Mouse (Mus musculus): ENCODE data around the gene Rap1a.
"Not testable (repeated sequence)": the region's sequence is repeated elsewhere in the genome, so short reads cannot be mapped to it uniquely, and the experiment has no call there.

Rap1a gene

DNA sequence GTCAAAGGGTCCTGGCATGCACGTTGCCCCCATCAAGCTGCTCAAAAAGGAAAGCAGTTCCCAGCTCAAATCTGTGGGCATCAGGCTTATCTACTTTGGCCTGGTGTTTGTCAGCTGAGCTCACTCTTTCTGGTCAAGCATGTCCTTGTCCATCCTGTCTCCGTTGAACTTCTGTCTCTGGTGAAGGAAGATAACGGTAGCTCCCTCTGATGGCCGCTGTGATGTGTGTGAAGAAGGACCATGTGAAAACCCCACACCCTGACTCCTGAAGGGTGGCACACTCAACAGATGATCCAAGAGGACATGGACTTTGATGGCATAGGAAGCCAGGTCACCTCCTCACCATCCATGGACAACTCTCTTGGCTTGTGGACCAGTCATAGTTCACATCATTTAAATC lies 82.4 kb downstream of the Rap1a start:
- no peak for ATAC-seq (ENCODE audit: insufficient number of reproducible peaks, low FRiP score, low TSS enrichment)

DNA sequence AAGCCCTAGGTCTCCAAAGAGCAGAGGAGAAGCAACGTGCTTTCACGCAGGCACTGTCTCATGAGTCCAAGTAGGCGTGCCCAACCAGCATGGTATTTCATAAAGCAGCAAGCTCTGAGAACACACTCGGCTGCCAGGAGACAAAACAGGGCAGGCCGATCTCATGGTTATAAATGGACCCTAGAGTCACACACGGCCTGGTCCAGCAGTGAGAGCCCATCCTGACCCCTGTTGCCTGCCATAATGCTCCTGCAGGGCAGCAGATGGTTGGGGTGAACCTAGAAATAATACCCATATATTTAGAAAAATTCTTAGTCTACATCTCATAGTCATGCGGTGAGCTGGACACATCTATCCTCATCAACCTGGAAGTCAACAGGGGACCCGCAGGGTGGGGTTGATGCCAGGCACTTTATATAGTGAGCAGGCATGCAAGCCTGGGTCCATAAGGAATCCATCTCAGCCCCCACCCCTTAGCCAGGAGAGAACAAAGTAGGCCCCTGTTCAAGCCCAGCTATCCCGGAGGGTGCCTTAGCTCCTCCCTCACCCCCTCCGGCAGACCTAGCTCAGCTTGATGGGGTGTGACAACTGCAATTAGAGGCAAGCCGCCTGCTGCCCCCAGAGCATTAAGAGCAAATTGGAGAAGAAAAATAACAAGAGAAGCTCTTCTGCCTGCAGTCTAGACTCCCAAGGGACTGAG lies 83.1 kb downstream of the Rap1a start:
- 0 out of 2 replicates have a peak, but pooled peaks have one; percentile 33 for ATAC-seq (ENCODE audit: insufficient number of reproducible peaks, low FRiP score, low TSS enrichment)

DNA sequence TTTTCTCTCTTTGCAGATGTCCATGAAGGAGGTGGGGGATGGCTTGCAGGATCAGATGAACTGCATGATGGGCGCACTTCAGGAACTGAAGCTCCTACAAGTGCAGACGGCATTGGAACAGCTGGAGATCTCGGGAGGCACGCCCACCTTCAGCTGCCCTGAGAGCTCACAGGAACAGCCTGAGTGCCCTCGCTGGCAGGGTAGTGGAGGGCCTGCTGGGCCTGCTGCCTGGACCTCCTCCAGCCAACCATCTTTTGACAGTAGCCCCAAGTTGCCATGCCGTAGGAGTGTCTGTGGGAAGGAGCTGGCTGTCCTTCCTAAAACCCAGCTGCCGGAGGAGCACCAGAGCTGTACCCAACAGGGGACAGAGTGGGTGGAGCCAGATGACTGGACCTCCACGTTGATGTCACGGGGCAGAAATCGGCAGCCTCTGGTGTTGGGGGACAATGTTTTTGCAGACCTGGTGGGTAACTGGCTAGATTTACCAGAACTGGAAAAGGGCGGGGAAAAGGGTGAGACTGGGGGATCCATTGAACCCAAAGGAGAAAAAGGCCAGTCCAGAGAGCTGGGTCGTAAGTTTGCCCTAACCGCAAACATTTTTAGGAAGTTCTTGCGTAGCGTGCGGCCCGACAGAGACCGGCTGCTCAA lies 84.7 kb downstream of the Rap1a start:
- ATAC-seq (ENCODE audit: insufficient number of reproducible peaks, low FRiP score, low TSS enrichment), result no peak

DNA sequence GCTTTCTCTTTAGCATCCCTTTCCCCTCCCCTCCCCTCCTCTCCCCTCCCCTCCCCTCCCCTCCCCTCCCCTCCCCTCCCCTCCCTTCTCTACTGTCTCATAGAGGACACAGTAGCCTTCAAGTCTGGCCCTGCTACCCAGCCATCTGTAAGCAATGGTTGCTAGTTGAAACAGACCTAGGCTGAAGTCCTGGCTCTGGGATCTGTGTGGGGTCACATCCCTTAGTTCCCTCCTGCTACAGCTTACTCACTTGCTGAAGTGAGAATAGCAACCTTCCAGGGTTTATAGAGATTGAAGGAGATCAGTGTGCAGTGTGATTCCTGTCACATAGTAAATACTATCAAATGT lies 86.3 kb downstream of the Rap1a start:
- no peak for ATAC-seq (ENCODE audit: insufficient number of reproducible peaks, low FRiP score, low TSS enrichment)

DNA sequence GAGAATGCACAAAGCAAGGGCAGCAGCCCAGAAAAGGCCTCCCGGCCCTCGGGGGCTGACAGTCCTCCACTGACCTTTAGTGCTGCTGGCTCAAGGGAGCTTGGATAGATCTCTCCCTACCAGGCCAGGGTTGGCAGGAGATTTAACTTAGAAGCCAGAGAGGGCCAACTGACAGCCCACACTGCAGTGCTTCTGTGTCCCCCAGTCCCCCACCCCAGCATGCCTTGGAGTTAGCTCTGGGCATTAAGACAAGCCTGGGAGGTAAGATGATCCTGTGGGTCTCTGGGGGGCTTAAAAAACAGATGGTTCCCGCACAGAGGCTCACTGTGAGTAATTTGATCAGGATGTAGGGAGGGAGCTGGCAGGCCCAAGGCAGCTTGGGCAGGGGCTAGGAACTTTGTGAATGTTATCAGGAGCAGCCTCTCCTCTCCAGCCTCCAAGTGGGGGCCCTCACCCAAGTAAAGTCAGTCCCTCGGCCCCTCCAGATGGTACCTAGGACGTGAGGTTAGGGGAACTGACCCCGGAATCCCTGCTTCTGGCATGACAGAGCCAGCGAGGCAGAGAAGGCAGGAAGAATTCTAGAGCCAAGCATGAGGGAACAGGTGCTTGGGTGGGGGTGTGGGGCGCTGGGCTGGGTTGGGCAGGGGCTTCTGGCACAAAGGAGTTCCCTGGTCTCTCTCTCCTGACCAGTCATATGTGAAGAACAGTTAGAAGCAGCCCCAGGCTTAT lies 86.9 kb downstream of the Rap1a start:
- no peak for ATAC-seq (ENCODE audit: insufficient number of reproducible peaks, low FRiP score, low TSS enrichment)

DNA sequence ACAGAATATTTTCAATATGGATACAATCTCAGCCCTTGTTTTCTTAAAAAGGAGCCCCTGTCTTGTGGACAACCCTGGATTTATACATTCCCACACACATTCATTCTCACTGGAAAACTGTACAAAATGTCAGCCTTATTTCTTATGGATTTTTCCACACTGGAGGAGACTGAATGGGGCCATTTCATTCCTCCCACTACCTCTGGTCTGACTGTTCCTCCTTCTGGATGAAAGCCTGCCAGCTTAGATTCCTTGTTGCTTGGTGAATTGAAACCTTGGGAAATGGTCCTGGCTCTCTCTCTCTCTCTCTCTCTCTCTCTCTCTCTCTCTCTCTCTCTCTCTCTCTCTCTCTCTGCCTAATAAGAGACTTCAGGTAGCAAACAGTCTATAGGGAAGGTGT lies 88.3 kb downstream of the Rap1a start:
- ATAC-seq (ENCODE audit: insufficient number of reproducible peaks, low FRiP score, low TSS enrichment), result no peak

DNA sequence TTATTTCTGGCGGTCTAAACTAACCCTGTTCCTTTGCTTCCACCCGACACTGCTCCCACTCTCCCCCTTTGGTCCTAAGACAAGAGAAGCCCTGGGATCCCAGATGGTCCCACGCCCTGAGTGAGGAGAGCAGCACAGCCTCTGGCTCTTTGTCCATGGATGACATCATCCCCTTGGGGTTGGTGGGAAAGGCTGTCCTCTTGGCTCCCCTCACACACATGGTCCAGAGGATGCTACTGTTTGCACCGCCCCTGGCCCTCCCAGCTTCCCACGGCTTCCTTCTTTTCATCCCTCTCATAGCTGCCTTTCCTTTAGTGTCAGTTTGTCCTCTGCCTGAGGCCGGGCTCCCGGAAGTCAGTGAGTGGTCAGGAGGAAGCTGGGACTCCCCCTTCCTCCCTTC lies 89.4 kb downstream of the Rap1a start:
- ATAC-seq (ENCODE audit: insufficient number of reproducible peaks, low FRiP score, low TSS enrichment), result no peak; the same call in 1 of the 2 replicates

DNA sequence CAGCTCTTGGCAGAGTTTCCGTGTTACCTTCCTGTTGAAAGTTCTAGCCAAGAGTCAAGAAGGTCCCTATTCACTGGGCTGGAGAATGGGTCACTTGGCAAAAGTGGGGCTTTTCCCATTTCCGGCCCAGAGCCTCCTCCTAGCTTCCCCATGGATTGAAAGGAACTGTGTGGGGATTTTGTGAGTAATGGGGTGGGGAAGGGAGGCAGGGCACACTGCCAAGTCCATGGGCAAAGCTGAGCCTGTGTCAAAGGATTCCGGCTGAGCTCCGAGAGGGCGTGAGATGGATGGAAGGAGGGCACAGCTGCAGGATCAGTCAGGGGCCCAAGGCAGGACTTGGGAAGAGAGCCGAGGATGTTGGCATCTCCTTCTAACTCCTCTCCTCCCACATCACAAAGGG lies 90.9 kb downstream of the Rap1a start:
- peak; percentile 9; the same call in 1 of the 2 replicates for ATAC-seq (ENCODE audit: insufficient number of reproducible peaks, low FRiP score, low TSS enrichment)

DNA sequence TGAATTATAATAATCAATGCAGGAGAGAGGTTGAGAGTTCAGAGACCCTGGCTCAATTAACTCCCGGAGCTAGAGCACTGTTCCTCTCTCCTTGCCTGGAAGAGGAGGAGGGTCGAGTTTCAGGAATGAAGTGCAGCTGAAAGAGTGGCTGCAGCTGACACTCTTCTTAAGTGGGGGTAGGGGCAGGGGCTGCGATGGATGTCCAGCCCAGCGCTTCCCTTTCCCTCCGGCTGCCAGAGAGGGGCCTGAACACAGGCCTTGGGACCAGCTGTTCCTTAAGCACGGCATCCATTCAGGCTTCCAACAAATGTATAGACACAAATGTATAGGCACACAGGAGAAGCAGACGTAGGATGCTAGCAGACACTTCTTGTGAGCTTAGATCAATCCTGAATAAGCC lies 93.5 kb downstream of the Rap1a start:
- ATAC-seq (ENCODE audit: insufficient number of reproducible peaks, low FRiP score, low TSS enrichment), result no peak

DNA sequence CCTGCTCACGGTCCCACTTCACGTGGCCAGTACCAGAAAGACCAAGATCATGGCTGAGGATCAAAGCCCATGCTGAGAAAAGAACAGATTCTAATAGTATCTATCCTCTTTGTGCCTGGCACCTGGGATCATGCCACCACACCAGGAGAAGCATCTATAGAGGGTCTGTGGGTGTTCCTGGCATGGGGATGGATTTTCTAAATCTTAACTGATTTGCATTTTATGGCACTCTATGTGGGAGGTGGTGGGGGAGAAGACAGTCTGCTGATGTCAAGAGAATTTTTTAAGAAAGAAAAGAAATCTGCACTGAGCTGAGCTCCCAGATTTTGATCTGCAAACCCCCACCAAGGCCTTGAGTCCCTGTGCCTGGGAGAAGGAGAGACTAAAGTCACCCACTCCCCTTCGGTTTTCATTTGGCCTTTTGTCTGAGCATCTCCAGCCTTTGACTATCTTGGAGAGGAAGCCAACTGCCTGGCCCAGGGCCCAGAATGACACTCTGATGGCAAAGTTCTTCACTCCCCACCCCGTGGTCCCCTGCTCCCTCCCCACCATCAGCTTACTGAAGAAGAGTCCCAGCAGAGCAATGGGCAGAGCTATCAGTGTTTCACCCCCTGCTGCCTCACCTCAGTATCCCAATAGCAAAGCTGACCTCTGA lies 94.6 kb downstream of the Rap1a start:
- ATAC-seq (ENCODE audit: insufficient number of reproducible peaks, low FRiP score, low TSS enrichment), result no peak

DNA sequence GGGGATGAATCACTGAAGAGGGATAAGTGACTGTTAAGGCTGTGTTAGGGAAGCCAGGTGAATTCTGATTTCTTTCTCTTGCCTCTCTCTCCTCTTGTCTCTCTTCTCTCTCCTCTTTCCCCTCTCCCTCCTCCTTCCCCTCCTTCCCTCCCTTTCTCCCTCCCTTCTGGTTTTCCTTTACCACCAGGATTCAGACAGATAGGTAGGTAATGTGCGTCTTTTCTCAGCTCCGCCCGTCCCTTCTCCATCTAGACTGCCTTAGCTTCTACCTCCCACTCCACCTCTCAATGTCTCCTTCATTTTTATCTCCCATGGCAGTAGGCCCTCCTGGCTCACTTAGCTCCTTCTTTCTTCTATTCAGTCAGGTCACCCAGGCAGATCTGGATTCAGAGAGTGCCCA lies 95.6 kb downstream of the Rap1a start:
- 0 out of 2 replicates have a peak, but pooled peaks have one; percentile 1 for ATAC-seq (ENCODE audit: insufficient number of reproducible peaks, low FRiP score, low TSS enrichment)

DNA sequence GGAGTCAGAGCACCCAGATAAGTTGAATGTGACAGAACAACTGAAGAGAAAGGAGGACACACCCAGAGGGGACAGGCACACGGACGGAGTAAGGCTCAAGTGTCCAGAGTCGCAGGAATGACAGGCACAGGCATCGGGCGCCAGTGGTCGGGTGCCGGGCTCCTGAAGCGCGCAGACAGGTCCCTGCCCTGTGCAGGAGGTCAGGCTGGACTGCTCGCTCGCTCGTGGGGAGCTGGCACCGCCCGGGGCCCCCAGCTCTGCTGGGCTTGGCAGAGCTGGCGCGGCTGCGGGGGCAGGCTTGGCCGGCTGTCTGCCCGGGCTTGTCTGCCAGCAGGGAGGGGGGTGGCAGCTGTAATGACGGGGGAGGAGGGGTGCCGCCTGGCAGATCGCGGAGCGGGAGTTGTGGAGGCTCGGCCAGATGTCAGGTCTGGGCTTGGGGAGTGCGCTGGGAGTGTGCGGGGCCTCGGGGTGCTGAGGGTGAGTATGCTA lies 96.0 kb downstream of the Rap1a start:
- ATAC-seq (ENCODE audit: insufficient number of reproducible peaks, low FRiP score, low TSS enrichment), result peak; percentile 77

DNA sequence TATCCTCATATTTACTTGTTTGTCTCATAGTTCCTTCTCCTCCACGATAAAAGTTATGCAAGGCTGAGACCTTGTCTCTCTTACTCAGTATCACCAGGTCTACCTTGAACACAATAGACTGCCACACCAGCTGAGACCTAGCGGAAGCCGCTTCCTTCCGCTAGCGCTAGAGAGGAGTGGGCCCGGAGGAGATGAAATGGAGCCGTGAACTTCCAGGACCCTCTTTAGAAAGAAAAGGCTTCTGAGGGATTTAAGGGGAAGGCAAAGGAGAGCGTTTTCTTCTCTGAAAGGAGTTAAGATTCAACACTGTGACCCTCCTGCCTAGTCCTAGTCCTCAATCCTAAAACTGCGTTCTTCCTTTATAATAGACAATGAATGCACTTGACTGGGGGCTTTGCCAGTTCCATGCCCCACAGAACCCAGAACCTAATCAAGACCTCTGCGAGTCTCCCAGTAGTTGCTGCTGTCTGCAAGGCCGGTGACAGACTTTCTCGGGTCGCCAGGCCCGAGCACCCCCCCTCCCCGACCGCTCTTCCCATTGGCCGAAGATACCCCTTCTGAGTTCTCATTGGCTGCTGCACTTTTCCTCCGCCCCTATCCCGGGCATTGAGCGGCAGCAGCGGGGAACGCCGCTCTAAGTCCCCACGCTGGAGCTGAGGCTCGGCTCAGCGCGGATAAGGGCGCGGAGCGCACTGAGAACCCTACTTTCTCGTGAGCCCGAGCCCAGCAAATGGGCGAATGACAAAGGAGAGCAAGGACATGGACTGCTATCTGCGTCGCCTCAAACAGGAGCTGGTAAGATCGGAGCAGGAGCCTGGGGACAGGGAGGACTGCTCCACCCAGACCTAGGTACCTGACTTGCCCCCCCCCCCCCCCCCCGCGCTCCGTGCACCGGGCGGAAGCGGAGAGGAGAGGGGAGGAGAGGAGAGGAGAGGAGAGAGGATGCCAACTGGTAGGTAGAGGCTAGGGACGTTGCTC lies 96.8 kb downstream of the Rap1a start, which contains the start of gene Inka2:
TSS of gene Inka2 (plus strand) at position 569 of the 978 bp plus-strand sequence.
- ATAC-seq (ENCODE audit: insufficient number of reproducible peaks, low FRiP score, low TSS enrichment), result peak; percentile 94

DNA sequence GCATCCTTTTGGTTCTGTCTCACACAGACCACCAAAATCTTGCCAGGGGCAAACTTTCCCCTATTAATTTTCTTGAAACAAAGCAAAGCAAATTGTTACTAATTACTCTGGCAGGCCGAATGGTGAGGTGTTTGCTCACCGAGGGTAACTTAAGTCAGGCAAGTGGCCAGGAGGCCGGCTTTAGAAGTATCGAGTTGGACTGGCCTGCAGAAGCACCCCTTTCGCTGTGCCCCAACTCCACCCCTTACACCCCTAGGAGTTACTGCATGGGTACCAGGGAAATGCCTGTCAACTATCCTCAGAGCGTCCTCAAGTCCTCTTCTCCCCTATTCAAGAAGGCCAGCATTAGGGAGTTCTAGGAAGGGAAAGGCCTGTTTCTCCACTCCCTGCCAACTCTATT lies 97.6 kb downstream of the Rap1a start:
- no peak for ATAC-seq (ENCODE audit: insufficient number of reproducible peaks, low FRiP score, low TSS enrichment)

DNA sequence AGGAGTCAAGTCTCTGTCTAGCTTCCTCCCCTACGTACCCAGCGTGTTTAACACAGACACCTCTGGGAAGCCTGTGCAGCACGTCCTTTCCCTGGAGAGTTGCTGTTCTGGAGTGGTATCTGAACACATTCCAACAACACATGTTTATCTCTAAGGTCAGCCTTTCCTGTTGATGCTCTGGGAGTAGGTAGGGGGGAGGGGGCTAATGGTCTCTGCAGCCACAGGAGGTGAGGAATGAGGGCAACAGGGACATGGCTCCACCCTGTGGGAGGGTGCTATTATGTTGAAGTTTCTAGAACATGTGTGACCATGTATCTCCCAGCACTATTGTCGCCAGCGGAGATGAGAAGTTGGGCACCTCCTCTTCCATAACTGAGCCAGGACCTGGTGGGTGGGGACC lies 99.7 kb downstream of the Rap1a start:
- ATAC-seq (ENCODE audit: insufficient number of reproducible peaks, low FRiP score, low TSS enrichment), result no peak

DNA sequence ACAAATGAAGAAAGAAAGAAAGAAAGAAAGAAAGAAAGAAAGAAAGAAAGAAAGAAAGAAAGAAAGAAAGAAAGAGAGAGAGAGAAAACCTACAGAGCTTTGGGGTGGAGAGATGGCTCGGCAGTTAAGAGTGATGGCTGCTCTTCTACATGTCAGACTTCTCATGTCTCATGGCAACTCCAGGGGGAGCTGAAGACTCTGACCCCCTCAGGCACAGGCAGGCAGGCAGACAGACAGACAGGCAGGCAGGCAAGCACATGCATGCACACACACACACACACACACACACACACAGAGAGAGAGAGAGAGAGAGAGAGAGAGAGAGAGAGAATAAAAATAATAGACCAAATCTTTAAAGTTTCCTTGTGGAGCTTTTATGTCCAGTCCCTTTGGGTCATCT lies 100.3 kb downstream of the Rap1a start:
- not testable (repeated sequence) for ATAC-seq (ENCODE audit: insufficient number of reproducible peaks, low FRiP score, low TSS enrichment)

DNA sequence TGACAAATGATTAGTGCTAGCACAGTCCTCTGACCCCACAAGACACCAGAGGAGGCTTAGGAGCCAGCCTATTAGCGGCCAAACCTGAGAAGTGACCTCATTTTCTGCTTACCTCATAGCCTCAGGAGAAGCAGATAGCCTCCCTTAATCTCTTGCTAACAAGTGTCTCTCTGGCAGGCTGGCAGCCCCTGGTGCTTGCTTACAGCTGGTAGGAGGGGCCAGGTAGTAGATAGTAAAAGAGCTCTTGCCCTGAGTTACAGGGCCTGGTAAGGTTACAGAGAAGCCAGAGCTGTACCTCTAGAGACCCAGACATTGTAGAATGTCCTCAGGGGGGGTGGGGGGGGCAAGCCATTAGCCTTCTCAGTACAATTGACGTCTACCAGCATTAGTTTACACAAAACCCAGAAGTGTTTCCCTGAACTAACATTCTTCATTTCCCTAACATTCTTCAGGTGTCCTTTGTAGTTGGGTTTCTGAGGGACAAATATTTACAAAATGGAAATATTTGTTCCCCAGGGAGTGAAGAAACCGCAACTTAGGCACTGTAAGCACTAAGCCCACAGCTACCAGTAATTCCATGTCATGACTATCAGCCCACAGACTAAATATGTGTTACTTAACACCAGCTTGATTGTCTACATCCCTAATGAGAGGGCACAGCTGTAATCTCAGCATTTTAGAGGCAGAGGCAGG lies 101.7 kb downstream of the Rap1a start:
- no peak for ATAC-seq (ENCODE audit: insufficient number of reproducible peaks, low FRiP score, low TSS enrichment)

DNA sequence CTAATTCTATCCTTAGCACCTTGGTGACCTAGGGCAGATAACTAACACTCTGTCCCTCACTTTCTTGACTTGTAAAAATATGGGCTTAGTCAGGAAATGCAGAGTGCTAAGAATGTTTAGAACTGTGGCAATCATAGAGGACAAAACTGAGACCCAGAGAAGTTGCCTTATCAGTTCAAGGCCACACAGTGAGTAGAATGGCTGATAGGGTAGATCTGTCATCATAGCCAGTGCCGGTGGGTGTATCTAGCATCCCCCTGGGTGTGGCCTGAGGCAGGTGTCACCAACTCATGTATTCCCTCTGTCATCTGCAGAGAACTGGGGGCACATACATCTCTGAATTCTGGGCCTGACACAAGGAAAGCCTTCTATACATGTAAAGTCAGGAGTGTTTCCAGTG lies 102.8 kb downstream of the Rap1a start:
- ATAC-seq (ENCODE audit: insufficient number of reproducible peaks, low FRiP score, low TSS enrichment), result no peak

DNA sequence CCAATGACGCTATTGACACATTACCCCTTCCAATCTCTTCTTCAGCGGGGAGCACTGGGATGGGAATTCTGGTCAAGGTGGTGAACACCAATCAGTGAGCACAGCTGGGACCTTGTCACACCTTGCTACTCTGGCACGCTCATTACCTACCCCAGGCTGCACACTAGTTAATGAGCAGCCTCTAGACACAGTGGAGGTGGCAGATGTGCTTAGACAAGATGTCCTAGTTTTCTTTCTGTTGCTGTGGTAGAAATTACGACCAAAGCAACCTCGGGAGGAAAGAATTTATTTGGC lies 104.0 kb downstream of the Rap1a start:
- 0 out of 2 replicates have a peak, but pooled peaks have one; percentile 8 for ATAC-seq (ENCODE audit: insufficient number of reproducible peaks, low FRiP score, low TSS enrichment)
